Mouse (Mus musculus) heart, postnatal 4 days (tissue): ENCODE data around the gene Lpin1. TPM values are rescaled to one million over a fixed set of nuclear protein-coding genes. Genes with fewer than 3 reads are reported as not detected.

Experiments
- DNase-seq: peaks from one replicate; pipeline ENCODE4 v3.0.0; 2021
- total RNA-seq, 2 experiments: library from RNA; stranded (reverse); gene quantifications; 2 replicates each; pipeline ENCODE4 v1.2.3; 2021

Gene Lpin1
- total RNA-seq, 2 experiments from 2014 or later = 24.5 to 25.4 TPM

DNA sequence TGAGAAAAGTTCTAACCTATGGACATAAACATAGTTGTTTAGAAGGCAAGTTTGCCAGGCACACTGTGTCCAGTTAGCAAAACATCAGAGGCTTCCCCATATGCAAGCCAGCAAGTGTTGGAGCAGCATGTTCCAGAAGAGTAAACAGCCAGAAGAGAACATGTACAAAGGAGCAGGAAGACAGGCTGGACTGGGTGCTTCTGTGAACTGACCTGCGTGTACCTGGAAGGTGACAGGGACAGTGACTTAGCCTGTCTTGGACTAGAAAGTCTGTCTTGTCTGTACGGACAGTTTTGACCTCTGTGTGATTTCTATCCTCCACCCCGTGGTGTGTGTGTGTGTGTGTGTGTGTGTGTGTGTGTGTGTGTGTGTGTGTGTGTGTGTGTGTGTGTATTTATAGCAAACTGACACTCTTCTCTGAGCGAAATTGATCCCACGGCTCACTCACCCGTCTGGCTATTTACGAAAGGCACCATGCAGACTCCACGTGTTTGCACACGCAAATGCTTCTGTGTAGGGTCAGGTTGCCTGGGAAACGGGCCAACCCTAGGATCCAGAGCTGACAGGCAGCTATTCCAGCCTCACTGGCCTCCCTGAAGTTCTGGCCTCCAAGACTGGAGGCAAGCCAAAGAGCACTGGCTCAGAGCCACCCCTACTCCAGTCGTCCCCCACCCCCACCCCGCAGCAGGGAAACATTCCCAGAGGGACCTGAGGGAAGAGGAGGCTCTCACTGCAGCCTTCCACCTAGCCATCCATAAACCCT, 7.9 kb upstream of the Lpin1 start:
- DNase-seq = peak; percentile 93

DNA sequence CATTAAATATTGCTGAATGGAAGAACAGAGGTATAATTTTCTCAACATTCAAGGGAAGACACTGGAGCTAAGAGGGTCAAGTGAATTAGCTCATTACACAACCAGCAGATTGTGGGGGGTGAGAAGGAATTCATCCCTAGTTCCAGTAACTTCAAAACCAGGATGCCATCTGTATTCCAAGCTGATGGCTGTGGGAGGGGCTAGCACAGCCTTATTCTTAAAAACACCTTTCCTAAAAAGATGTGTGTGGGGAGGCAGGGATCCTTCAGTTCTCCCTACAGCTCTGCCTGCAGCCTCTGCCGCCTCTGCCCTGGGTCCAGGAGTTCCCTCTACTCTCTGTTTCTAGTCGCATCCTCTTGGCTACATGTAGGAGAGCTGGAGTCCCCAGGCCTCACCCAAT, 5.0 kb upstream of the Lpin1 start:
- DNase-seq = no peak

DNA sequence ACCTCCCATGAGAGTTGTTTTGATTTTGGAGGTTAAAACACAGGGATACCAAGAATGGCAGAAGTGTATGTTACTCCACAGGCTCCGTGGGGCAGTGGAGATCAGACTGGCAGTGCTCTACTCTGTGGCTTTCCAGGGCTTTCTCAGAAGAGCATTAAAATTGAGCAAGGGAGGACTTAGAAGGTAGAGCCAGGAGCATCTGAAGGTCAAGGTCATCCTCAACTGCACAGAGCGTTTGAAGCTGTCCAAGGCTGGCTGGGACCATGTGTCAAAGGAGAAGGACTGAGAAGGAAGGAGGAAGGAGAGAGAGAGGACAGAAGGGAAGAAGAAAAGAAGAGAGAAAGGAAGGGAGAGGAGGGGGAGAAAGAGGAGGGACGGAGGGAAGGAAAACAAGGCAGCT, 3.8 kb upstream of the Lpin1 start:
- no peak for DNase-seq

DNA sequence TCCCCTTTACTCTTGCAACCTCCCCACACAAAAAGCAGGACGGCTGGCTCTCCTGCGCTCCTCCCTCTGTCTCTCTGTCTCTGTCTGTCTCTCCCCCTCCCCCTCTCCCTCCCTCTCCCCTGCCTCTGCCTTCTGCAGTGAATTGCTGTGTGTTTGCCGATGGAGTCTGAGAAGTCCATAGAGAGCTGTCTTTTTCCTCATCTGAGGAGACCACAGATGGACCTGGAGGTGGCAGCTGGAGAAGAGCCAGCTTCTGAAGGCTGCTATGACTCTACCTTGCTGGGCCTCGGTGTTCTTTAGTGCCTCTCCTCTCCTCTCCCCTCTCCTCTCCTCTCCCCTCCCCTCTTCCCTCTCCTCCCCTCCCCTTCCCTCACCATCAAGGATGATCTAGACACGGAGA, 5.1 kb downstream of the Lpin1 start:
- no peak for DNase-seq

DNA sequence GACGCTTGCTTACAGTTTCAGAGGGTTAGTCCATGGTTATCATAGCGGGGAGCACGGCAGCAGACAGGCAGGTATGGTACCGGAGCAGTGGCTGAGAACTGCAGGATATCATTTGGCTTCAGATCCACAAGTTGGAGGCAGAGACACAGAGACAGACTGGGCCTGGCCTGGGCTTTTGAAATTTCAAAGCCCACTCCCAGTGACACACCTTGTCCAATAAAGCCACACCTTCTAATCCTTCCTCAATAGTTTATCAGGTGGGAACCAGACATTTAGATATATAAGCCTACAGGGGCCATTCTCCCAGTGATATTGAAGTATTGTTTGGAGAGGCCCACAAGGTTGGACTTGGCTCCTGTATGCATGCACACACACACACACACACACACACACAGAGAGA, 8.5 kb downstream of the Lpin1 start:
- no peak for DNase-seq

DNA sequence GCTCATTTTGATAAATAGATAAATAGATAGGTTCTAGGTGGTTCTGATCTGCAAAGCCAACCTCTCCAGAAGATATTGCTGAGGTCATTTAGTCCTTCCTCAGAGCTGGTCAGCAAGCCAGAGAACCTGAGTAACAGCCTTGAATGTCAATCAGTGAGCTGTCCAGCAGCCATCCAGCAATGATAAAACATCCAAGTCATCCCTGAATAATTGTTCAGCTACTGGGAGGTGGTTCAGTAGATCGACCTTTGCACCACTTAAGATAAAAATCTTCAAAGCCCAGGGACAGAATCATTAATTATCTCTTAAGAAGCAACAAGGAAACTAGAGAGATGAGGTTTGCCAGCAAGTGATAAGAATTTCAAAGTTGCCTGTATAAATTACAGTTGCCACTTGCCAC, 10.4 kb downstream of the Lpin1 start:
- DNase-seq = no peak

DNA sequence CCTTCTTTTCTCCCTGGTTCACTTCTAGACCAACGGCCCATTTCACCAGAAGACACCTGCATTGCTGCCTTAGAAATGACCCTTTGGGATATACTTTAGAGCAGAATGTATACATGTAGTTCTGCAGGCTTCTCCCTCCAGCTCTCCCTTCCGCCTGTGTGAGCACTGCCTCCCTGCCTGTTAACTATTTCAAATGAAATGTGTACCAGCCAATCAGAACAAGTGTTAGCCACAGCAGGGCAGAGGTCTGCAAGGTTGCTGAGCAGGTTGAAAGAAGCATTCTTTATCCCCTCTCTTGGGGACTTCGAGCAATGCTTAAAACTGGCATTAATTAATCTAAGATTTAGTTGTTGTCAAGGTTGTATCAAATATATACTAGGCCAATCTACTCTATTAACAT, 11.4 kb downstream of the Lpin1 start:
- no peak for DNase-seq

DNA sequence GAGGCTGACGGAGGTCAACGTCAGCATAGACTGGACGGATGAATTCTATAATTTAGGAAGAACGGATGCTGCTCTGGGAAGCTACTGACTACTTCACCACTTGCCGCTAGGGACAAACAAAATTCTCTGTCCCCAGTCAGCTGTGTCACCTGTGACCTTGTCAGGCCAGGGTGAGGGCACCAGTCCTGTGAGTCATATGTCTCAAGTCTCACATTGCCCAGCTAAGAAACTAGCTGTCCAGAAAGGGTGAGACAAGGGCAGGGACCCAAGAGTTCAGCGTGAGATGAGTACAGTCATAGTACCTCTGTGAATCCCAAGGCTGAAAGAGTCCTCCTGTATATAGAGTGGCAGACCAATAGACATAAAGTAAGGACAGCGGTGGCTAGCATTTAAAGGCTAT, 17.0 kb downstream of the Lpin1 start:
- no peak for DNase-seq

DNA sequence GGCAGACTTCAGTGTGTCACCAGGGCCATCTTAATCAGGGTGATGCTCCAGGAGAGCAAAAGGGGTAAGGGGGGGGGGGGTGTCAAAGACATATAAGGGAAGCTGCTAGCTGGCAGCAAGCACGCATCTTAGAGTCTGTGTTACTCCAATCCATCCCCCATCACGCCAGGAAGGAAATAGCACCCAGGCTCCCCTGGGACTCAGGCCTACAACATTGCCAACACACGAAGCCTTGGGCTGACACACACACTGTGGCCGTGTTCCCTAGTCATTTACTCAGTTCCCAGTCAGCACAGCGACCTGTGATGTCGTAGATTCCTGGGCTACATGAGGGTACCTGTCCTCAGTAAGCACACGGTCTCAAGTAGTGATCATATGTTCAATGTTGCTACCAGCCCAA, 17.8 kb downstream of the Lpin1 start:
- DNase-seq = no peak

DNA sequence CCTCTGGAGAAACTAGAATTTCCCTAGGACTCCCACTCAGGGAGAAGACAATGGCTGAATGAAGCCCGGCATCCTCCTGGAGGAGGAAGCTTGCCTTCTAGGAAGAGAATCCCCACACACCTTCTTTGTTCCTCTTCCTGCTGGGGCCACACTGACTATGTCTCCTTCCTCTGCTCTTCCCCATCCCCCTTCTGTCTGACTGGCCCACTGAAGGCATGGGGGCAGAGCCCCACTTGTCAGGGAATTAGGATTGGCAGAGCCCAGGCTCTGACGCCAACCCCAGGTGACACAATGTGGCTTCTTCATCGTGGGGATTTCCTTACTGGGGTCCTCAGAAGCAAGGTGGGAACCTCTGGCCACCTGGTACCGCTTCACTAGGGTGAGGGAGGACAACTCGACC, 18.3 kb downstream of the Lpin1 start:
- DNase-seq = no peak

DNA sequence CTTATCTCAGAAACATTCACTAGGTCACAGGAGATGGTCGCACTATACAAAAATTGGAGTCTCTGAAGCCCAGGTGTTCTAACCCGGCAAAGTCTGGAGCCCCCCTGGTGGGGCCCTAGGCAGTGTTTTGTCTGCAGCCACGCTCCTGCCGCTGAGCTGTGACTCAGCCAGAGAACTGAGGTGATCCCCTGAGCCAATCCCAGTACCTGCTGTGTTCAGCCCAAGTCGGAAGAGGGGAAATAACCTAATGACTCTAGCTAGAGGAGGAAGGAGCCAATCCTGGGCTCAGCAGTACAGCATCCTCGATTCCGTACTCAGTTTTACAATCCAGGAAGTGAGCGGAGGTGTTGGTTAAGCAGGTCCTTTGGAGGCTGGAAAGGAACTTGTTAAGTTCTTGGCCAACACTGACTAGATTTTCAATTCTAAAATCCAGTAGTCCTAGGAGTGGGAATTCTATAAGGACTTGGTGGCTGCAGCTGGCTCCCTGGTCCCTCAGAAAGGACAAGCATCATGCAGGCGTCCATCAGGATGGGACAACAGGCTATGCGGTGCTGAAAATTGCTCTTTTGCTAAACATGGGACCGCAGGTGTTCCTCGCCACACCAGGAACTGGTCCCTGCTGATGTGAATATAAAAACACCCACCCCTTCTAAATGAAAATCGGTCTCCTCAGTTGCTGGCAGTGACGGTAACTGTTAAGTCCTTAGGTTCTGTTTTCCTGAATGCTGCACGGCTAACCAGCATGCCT, 19.1 kb downstream of the Lpin1 start:
- DNase-seq = peak; percentile 84

DNA sequence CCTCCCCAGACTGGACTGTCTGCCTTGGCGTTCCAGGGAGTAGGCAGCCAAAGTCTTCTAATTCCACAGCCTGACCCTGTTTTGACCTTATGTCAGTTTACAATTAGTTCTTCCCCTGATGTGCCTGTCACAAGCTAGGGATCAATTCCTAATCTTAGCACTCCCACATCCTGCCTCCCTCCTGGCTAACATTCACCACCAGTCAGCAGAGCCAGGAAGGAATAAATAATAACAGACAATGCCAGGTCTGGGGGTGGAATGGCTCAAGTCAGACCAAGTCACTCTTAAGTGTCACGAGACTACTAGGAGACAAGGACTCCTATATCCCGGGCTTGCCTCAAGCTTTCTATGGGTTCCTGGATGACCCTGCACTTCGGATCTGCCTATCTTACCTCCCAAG, 20.8 kb downstream of the Lpin1 start:
- DNase-seq = no peak

DNA sequence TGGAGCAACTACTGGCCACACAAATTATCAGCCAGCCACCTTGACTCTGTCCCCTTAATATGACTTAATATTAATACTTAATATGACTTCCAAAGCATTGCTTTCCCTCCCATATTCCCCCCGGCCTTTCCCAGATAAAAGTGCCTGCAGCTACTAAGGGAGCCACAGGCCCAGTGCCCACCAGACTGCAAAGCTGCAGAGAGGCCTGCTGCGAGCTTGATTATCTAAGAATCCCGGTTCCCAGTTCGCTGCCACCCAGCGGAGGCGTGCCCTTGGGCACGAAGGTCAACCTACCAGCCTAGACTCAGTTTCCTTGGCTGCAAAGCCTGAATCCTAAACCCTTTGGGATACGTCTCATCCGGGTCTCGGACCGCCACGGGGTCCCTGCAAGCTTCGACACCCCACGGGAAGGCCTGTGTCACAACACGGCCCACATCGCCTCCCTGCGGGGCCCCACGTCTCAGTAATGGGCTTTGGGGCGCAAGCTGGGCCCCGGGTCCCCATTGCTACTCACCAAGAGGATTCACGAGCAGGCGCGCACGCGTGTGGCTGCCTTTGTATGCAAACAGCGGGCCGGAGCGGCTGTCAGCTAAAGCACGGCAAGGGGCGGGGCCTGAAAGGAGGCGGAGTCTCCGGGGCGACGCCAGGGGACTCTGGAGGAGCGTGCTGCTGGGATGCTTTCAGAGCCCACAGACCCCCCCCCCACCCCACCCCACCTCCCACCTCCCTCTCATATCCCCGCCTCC, 21.4 kb downstream of the Lpin1 start:
- peak; percentile 95 for DNase-seq

DNA sequence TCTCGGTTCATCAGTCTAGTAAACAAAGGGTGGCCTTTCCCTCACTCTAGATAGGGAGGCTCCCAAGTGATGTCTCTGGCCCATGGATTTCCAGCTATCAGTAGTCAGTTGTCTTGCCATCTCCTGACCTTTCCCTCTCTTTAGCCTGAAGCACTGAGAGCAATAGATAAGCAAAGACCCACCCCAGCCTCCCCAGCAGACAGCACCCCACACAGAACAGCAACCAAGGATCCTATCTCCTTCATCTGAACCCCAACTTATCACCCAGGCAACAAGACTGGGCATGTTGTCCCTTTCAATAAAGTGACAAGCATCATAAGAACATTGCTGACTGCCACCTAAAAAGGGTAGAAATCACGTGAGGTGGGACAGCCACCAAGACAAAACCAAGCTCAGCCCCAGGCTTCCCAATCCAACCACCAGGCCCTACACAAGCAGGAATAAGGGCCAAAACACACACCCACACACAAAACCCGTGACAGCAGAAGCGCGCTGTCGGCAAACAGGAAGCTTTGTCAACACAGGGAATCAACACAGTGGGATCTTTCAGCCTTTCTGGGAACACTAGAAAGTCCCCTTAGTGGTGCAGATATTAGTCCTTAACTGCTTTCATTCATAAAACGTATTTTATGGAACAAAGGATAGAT, 22.2 kb downstream of the Lpin1 start:
- DNase-seq = peak; percentile 35

DNA sequence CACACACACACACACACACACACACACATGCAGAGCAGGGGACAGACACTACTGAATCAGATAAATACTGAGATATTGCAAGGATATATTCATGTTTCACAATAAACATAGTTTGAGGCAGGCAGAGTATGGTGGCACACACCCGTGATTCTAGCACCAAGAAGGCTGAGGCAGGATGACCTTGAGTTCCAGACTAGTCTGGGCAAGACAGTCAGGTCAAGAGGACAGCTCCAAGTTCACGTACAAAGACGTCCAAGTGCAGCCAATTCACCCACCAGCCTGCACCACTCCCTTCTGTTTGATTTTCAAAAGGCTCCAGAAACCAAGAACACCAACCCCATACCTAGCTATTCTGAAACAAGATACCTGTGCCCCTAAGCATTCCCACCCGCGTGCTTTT, 23.0 kb downstream of the Lpin1 start:
- no peak for DNase-seq

DNA sequence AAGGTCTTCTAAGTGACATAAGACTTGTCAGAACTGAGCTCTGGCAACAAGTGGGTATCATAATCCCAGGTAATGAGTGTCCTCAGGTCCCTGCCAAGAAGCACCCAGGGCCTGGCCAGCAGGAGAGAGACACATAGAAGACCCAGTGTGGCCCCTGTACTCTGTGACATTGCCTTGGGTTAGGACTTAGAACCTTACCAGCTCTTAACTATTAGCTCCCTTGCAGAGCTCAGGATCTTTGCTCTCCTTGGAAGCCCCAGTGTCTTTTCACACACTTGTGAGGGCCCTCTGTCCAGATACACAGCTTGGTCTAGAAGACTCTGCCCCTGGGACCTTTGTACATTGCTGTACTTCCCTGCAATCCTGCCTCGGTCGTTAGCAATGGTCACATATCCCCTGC, 23.7 kb downstream of the Lpin1 start:
- DNase-seq = no peak

DNA sequence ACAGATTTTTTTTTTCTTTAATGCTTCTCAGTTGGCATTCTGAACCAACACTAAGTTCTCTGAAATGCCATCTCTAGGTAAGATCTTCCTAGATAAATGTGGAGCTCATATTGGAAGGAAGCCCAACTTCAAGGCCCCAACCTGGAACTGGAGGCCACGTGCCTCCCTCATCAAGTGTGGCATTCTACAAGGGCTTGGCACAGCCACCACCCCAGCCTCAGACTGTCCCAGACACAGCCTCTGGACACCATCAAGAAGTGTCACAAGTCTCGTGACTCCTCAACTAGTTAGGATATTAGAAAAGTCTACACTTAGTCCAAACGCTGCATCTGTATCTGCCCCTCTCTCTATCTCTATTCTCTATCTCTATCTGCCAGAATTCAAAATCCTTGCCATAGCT, 25.8 kb downstream of the Lpin1 start:
- no peak for DNase-seq

DNA sequence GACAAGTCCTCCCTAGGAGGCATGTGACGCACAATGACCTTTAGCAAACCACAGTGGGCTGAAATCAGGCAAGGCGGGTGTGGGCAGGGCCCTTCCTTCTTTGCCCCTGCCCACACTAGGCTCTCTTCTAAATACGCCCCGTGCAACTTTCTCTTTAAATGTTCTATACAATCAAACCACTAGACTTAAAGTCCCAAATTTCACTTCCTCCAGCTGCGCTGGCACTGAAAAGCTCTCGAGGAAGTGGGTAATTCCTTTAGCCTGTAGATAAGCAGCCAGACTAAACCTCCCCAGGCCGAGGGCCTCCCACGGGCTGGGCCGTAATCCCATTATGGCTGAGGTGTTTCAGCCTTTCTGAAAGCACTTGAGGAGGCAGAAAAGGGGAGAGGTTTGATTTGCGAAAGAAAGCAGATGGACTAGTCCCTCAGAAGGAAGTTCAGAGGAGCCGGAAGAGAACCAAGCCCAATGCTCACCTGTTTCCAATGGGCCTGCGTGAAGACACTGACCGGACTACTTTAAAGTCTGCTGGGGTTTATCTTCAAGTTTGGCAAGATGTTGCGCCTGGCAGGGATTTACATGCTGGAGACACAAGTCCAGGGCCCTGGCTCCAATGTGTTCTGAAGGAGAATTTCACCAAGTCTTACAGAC, 26.6 kb downstream of the Lpin1 start:
- no peak for DNase-seq

DNA sequence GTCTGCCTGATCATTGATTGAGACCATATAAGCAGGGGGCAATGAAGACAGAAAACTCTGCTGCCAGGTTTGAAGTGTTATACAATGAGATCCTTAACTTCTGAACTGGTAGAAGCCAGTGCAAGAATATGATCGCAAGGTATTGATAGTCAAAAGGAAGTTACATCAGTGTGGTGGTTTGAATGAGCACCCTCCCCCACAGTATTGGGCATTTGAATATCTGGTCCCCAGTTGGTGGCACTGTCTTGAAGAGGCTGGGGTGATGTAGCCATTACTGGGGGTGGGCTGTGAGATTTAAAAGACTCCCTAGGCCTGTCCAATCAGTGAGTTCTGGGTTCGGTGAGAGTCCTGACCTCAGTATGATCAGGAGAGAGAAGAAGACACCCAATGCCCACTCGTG, 27.5 kb downstream of the Lpin1 start:
- DNase-seq = no peak

DNA sequence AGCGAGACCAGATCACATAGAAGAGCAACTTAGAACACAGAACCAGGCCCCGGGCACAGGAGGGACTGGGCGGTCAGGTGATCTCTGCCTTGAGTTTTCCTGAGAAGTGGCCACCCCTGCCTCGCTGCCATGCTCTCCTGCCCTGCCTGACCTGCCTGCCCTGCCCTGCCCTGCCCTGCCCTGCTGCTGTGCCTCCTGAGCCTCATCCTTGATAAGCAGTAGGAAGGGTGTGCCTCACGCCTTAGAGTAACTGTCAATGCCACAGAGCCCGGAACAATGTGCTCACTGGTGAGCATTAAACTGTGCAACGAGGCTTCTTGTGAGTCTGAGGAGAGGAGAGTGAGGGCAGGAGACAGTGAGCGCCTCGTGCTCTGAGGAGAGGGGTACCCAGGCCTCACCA, 30.5 kb downstream of the Lpin1 start:
- DNase-seq = no peak

DNA sequence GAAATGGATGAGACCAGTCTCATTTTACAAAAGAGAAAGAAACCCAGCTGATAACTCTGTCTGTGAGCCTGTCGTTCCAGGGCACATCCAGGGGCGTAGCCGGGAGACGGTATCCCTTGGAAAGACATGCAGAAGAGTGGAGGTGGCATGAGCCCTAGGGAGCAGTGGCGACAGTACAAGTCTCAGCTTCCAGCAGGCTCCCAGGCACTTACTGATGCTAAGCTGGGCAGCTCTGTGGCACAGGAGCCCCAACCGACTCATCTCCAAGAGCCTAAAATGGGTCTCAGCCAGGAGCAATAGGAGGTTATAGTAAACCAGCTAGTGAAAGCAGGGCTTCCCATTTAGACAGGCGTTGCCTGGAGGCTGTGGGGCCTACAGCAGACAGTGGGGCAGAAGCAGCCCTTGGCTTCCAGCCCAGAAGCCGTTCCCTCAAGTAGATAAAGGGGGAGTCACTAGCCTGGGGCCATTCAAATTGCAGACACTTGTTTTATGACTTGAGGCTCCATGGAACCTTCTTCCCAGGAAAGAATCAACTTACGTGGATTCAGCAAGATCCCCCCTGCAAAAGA, 33.0 kb downstream of the Lpin1 start:
- DNase-seq = peak; percentile 61

DNA sequence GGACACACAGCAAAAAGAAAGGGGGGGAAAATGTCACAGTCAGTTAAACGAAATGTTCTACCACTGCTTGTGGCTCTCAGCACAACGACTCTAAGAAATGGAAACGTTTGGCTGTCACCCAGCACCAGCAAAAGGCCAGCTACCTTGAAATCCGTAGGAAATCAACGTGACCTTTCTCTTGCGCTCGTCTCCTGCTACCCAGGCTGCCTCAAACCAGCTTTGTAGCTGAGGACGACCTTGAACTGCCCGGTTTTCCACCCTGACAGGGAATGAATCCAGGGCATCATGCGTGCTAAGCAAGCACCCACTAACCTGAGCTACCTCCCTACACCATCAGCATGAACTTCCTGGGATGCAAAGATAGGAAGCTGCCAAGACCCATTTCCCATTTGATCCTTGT, 39.5 kb downstream of the Lpin1 start:
- DNase-seq = no peak
